Mouse (Mus musculus) lung, postnatal 0 days (tissue): Measurements from ENCODE around the gene Plekhm1.

Source experiments
- CTCF ChIP-seq: IDR thresholded peaks from 2 replicates; pipeline ENCODE4 v1.5.1; 2016; ENCODE audit warnings: antibody characterized with exemption, mild to moderate bottlenecking
- EP300 ChIP-seq: IDR thresholded peaks from 2 replicates; pipeline ENCODE4 v1.6.1; 2016; ENCODE audit warnings: antibody characterized with exemption, mild to moderate bottlenecking, control low read depth

DNA sequence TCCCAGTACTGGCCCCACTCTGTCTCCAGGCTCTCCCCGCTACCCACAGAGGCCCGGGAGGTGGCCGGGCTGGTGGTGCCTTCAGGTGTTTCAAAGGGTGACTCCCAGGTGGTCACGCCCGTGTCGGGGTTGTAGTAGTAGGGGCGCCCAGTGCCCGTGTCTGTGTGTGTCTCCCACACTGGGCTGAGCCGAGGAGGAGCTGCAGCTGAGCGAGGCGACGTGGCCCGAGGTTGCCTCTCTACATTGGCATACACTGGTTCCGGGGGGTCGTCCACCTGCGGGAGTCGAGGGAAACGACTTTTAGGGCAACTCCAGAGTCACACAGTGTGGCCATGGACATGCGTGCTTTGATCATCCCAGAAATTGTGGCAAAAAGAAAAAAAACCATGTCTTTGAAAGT, 72.4 kb downstream of the Plekhm1 start:
- TF ChIP-seq CTCF (no peak), EP300 (no peak)
